Mouse (Mus musculus): ENCODE results near the gene Psmb2.
A peak's percentile ranks its signal among the peaks of the same experiment; 100 is the strongest.

The Psmb2 gene

DNA sequence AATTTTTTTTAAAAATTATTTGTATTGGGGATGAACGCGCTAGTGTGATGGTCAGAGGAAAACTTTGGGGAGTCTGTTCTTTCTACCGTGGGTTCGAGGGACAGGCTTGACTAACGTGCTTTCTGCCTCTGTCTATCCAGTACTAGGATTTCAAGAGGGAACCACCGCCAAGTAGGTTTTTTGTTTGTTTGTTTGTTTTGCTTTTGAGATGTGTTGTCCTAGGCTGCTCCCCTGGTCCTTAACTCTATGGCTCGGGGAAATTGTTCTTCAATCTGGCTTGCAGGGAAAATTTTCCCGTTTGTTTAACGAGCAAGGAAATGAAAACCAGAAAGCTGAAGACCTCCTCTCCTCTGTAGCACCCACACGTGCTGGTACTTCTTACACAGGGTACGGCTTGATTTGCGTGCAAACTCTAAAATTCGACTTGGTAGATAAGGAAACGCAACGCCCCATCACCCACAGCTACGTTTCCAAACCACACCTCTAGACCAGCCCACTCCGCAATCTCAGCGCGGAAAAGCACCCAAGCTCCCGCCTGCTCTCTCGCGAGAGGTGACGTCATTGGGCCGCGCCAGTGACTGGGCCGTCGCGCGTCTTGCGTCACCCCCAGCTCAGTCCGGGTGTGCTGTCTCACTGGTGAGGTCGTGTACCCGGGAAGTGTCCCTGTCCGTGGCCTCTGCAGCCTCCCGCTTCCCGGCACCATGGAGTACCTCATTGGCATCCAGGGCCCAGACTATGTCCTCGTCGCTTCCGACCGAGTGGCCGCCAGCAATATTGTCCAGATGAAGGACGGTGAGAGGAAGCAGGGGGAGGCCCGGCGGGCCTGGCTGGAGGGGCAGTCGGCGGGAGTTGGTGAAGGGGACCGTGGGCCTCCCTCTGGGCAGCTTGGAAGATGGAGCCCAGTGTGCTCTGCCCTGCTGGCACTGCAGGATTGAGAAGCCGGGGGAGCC, at the start of gene Psmb2:
TSS of gene Psmb2 (plus strand) at position 577 of the 950 bp plus-strand sequence.
- peak; percentile 98 to 99 for DNase-seq (ENCODE audit: low spot score in 2 of 2)

DNA sequence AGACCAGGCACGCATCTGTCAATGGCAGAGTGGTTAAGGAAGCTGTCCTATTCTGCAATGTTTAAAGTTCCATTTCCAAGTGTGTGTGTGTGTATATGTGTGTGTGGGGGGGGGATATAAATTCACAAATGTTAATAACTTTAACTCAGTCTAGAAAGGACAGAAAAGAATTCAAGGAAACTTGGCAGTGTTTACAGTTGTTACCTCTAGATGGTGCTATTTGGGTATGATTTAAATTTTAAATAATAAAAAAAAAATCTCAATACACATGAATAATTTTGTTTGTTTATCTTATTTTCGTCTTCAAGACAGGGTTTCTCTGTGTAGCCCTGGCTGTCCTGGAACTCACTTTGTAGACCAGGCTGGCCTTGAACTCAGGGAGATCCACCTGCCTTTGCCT, 45.5 kb upstream of the Psmb2 start:
- DNase-seq (ENCODE audit: low spot score in 2 of 2), result no peak

DNA sequence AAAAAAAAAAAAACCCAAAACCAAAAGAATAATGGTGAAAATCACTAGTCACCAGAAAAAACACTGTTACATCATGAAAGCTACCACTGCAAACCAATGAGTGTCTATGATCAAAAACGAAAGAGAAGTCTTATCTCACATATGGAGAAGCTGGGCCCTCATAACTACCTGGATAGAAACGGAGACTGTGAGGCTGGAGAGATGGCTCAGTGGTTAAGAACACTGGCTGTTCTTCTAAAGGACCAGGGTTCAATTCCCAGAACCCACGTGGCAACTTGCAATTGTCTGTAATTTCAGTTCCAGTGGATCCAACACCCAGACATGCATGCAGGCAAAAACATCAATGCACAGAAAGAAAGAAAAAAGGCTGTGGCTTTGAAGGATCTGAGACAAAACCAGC, 44.8 kb upstream of the Psmb2 start:
- no peak for DNase-seq (ENCODE audit: low spot score in 2 of 2)

DNA sequence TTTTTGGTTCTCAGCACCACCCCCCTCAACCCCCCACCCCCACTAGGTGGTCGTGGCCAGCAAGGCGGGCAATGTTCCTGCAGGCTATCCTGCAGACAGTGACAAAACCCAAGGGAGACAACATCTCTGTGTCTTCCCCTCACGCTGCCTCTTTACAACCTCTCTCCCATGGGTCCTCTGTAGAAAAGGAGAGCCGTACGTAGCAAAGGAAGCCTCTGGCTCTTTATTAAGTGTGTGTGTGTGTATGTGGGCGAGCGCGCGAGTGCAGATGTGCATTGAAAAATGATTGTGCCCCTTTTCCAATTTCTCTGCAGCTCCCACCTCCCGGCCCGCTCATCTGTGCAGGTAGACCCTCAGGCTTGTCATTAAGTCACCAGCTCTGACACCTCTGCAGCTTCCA, 41.1 kb upstream of the Psmb2 start:
- no peak for DNase-seq (ENCODE audit: low spot score in 2 of 2)

DNA sequence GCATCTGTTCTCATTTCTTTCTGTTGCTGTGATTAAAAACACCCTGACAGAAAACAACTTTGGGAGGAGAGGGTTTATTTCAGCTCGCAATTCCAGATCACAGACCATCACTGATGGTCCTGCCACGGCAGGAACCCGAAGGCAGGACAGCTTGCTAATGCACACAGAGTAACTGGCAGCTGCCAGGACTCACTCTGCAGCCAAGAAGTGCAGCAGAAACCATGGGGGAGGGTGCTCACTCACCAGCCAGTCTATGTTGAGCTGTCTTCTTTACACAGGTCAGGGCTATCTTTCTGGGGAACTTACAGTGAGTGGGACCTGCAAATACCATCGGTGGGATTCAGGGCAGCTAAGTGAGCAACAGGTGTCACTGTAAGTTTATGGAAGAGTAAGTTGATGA, 40.0 kb upstream of the Psmb2 start:
- no peak for DNase-seq (ENCODE audit: low spot score in 2 of 2)

DNA sequence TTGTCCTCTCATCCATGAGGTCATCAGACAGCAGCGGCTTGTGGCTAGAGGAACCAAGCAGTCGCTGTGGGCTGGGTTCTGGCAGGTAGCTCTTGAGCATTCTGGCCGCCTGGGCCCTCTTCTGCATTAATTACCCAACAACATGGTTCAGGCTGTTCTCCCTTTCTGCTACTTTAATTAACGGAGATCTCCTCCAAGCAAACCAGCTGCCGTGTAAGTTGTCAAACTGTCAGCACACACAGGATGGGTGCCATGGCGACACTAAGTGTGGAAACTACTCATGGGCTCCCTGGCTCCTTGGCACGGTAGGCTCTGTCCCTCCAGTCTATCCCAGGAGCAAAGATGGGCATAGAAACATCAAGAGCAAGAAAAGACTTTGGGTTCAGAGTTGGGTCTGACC, 38.1 kb upstream of the Psmb2 start:
- DNase-seq (ENCODE audit: low spot score in 2 of 2), result peak; percentile 42 to 70

DNA sequence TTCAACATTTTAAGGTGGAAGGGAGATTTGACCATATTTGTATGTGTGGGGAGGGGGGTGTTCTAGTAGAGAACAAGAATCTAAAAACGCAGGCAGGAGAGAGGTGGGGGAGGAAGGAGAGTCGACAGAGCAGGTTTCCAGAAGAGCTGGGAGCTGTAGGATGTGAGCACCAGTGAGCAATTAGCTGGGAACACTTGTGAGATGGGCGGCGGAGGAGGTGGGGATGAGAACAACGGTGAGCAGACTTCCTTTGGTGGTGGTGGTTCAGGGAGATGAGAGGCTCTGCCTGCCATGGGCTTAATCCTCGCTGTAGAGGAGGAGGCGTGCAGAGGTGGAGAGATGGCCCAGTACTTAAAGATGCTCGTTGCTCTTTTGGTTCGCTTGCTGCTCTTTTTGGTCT, 35.5 kb upstream of the Psmb2 start:
- DNase-seq (ENCODE audit: low spot score in 2 of 2), result peak; percentile 35 to 37

DNA sequence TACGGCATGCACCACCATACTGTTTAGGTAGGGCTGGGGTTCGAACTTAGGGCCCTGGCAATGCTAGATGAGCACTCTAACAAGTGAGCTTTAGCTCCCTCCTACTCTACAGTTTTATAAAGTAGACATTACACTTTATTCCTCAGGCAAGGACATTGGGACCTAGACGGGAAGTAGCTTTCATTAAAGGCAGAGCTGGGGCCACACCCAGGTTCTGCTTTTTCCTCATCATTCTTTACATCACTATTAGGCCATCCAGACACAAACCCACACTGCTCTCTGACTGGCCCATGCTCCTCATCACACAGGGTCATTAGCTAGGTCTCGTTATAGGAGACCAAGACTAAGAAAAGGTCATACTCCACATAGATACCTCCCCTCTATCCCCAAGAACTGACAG, 33.6 kb upstream of the Psmb2 start:
- DNase-seq (ENCODE audit: low spot score in 2 of 2), result no peak

DNA sequence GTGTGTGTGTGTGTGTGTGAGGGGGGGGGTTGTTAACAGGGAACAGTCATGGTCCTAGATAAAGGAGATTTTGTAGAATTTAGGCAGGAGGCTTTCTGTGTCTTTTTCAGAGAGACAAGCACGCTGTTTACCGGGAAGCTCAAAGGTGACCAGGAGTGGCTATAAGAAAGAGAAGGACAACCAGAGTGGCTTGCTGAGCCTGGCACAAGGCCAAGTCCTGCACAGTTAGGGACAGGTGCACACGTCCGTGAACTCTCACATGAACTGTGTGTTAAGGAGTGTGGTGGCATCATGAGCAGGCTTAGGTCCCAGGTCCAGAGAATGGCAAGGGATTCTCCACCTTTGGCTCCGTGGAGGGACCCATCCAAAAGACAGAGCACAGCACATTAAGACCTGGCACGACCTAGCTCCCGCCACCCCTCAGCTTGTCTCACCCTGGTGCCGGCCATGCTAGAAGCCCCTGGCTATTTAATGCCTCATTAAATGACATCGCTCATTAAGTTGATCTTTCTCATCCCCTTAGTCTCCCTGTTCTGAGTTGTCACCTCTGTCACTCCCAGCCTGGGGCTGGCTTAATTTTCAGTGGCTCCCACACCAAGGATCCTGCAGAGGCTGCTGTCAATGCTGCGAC, 33.0 kb upstream of the Psmb2 start:
- no peak for DNase-seq (ENCODE audit: low spot score in 2 of 2)

DNA sequence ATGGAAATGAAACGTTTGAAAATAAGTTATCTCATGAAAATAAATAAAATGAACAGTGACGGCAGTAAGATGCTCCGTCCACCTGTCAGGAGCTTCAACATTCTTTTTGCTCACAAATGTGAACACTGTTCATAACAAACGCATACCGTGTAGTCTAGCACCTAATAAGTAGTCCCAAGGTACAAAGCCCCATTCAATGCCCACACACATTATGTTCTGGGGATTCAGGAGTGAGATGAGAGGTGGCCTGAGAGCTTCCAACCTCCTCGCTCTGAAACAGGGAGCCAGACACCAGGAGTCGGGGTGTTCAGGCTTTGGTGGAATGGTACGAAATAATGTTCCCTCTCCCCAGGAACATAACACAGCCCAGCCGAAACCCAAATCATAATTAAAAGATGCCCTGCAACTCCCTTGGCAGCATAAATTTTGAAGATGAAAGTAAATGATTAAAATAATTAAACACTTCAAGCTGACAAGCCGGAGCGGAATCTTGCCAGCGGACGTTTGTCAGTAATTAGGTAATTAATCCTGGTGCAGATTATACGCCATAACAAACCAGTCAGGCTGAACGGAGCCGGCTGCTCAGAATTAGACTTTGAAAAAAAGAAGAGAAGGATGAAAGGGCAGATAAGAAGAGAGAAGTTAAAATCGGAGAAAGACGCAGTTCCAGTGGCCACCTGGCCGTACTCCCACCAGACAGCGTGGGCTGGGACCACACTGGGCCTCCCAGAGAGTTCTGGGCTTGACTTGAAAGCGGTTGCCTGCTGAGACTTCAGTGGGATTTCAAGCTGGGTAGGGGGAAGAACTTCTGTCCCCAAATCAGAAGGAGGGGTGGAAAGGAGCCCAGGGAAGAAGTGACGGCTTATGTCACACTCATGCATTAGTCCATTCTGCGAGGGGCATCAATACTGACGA, 29.2 kb upstream of the Psmb2 start:
- DNase-seq (ENCODE audit: low spot score in 2 of 2), result peak; percentile 29 to 39

DNA sequence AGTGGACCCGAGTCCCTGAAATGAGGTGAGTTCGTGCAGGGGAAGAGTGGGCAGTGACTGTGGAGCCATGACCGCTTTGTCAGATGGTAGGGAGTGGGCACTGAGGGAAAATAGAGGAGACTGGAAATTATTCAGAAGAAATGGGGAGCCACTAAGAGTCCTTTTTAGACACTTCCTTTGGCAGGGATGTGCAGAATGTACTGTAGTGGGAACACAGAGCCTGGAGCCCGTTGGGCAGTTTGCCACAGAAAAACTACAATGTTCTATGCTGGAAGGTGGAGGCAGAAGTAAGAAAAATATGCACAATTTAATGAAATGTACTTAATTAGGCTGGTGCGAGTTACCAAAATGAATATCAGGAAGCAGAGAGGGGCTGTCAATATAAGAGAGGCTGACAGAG, 24.3 kb upstream of the Psmb2 start:
- peak in 1 of 2 experiments; percentile 42 for DNase-seq (ENCODE audit: low spot score in 2 of 2)

DNA sequence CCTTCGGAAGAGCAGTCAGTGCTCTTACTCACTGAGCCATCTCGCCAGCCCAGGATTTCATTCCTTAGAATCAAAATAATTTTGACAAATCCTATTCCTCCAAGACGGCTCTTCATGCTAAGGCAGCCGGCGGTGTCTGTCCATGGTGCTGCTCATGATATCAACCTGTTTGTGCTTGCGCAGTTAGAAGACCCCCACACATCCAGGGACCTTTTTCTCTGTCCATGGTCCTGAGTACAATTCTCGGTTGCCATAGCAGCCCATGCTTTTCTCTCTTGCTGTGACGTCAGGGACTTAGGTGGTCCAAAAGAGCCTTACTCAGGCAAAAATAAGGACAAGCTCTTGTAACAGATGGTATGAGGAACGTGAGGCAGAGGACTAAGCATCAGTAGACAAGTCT, 22.1 kb upstream of the Psmb2 start:
- peak in 1 of 2 experiments; percentile 46 for DNase-seq (ENCODE audit: low spot score in 2 of 2)

DNA sequence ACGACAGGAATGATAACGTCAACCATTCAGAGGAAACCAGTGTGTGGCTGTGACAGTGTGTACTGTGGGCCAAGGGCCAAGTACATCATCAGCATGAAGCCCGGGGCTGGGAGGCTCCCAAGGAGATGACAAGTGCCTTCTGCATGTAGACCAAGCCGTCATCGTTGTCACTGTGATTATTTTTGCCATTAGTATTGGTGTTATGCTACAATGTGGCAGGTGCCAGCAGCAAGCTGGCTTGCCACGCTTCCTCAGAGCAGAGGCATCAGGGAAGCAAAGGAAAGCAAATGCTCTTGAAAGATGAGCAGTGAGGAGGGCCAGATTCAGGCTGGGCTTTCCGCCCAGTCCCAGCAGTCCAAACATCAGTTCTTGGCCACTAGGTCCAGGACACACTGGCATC, 16.2 kb upstream of the Psmb2 start:
- DNase-seq (ENCODE audit: low spot score in 2 of 2), result peak; percentile 49 to 51

DNA sequence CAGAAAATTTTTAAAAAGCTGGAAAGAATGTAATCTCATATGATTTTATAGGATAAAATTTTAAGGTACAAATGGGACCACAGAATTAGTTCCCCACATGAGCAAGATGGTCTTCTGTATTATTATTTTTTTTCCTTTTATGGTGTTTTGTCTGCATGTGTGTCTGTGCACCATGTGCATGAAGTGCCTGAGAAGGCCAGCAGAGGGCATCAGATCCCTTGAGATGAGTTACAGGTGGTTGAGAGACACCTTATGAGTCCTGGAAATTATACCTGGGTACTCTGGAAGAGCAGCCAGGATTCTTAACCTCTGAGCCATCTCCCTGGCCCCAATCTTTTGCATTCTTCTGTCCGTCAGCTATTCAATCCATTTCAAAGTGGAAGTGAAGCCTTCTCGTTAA, 10.4 kb upstream of the Psmb2 start:
- DNase-seq (ENCODE audit: low spot score in 2 of 2), result no peak

DNA sequence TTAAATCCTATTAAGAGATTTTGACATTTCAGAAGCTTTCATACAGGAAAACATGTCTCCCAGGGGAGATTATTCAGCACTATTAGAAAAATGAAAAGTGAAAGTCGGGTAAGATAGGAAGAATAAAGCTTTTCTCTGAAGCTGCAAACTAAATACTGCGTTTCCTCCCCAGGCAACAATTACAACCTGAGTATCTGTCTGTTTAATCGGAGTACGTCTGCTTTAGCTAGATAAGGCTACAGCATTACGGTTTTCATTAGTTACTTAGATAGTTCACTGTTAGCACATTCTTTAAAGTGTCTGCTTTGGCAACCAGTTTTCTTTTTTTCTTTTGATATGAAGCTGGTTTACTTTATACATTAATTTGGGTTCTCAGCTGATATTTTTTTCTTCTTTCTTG, 4.9 kb downstream of the Psmb2 start:
- no peak for DNase-seq (ENCODE audit: low spot score in 2 of 2)

DNA sequence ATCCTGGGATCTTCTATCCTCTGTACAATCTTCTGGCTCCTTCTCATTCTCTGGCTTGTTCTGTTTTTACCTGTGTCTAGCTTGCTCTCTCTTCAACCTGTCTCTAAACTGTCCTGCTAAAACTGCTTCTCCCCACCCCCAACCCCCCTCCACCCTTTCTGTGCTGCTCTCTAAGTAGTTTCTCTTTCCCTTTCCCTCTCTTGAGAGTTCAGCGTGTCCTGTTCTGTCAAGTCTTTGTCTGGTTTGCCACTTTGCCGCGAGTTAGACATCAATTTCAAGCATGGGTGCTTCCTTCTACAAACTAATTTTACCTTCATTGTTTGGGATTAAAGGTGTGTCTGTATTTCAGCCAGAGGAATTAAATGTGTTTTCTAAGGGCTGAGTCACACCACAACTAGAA, 5.7 kb downstream of the Psmb2 start:
- DNase-seq (ENCODE audit: low spot score in 2 of 2), result no peak

DNA sequence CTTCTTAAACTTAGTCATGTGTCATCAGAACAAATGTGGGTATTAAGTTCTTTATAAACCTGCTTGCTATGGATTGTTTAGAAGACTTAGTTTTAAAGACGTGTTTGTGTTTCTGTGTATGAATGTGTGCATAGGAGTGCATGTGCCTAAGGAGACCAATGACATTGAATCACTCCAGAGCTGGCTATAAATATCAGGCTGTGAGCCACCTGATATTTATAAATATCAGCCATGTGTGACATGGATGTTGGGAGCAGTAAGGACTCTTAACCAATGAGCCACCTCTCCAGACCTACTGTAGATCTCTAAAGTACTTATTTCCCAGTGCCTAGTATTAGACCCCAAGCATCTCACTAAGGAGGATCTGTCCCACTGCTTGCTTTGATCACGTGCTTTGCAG, 12.0 kb downstream of the Psmb2 start:
- DNase-seq (ENCODE audit: low spot score in 2 of 2), result no peak

DNA sequence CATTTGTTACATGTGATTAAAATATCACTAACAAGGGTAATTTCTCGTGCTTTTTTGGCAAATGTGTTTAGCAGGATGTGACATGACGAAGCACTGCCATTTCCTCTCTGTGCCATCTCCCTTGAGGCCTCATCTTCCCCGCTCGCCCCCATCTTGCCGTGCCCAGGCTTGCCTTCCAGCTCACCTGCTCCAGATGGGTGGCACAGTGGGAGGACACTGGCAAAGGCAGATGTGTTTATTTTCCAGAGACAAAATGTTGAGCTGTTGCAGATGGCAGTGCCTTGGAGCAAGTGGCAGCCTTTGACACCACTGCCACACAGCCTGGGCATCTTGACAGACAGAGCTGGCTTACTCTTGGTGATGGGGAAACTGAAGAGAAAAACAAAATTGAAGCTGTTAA, 15.6 kb downstream of the Psmb2 start:
- no peak for DNase-seq (ENCODE audit: low spot score in 2 of 2)

DNA sequence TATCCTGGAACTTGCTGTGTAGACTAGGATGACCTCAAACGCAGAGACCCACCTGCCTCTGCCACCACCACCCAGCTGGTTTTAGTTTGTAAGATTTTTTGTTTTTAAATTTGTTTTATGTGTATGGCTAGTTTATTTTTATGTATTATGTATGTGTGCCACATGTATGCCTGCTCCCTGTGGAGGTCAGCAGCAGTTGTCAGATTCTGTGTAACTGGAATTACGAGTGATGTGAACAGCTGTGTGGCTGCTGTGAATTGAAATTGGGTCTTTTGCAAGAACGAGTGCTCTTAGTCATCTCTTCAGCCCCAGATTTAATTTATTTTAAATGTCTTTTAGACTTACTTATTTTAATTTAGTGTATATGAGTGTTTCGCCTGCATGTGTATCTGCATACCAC, 19.5 kb downstream of the Psmb2 start:
- DNase-seq (ENCODE audit: low spot score in 2 of 2), result no peak

DNA sequence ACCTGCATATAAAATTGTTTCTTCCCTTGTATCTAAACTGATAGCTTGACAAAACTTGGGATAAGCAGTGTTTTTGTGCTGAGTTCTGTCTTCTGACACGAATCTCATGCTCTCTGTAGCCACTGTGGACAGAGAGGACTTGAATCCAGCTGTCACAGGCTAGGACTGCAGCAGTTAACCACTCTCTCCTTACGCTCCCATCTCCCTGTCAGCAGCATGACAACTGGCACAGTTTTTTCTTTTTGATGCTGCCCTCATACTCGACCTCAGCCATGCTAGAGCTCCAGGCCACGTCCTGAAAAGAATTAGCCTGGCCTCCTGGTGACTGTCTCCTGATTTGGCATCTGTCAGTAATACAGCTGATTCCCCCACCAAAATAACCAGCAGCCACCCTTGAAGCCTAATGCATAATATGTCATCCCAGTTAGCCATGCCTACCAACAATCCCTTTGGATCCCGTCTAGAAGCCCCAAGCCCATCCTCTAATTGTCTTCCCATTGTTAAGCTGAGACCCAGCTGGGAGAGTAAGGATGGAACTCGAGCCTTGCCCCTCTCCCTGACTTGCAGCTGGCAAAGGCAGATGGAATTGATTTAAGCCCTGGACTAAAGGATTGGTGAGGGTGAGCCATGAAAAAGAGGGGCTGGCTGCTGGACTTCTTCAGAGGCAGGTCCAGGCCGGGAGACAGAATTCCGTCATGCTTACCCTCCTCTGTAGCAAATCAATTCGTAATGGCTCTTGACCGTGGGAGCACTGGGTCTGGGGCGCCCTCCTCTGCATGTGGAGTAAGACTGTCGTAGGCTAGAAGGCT, 29.4 kb downstream of the Psmb2 start:
- no peak for DNase-seq (ENCODE audit: low spot score in 2 of 2)

DNA sequence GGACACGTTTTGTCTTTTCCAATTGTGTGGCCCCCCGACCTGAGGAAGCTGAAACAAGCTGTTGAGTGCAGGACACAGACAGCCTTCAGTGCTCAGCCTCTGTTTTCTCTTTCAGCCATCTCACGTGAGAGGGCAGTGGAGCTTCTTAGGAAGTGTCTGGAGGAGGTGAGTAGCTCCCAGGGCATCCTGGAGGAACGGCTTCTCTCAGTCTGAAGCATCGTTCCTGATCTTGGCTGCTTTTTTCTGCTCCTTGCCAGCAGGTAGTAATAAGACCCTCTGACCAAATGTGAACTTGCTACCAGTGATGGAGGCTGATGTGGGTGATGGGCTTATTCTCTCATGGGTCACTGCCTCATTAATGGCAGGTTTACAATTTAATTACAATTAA, 30.0 kb downstream of the Psmb2 start:
- DNase-seq (ENCODE audit: low spot score in 2 of 2), result no peak

Measured in right cerebral cortex, postnatal 10 days (tissue).